Mouse (Mus musculus) intestine, embryonic 15.5 days (tissue): ENCODE results near the gene Igsf3. TPM values are rescaled to one million over a fixed set of nuclear protein-coding genes. Genes with fewer than 3 reads are reported as not detected.
"Not testable (repeated sequence)": the region's sequence is repeated elsewhere in the genome, so short reads cannot be mapped to it uniquely, and the experiment has no call there.

Experiments
- ATAC-seq: fragments of 200-750 bp; cut with Nextera tagmentation; 2 replicates; pipeline ENCODE4 v1.8.0; 2017; ENCODE audit warnings: moderate TSS enrichment, moderate library complexity
- H3K27ac ChIP-seq: fragments of 300-500 bp; sonication (generic); 2 replicates; pipeline ENCODE4 v1.5.1; 2015; ENCODE audit warnings: mild to moderate bottlenecking, inconsistent platforms
- H3K27me3 ChIP-seq: fragments of 300-500 bp; sonication (generic); replicated peaks from 2 replicates; pipeline ENCODE4 v1.6.1; 2015; ENCODE audit warnings: inconsistent platforms
- H3K36me3 ChIP-seq: fragments of 300-500 bp; sonication (generic); 2 replicates; pipeline ENCODE4 v1.6.1; 2015; ENCODE audit warnings: inconsistent platforms
- H3K4me1 ChIP-seq: fragments of 300-500 bp; sonication (generic); replicated peaks from 2 replicates; pipeline ENCODE4 v1.6.1; 2015; ENCODE audit warnings: inconsistent platforms
- H3K4me2 ChIP-seq: fragments of 300-500 bp; sonication (generic); replicated peaks from 2 replicates; pipeline ENCODE4 v1.6.1; 2015; ENCODE audit warnings: mild to moderate bottlenecking, inconsistent platforms
- H3K4me3 ChIP-seq: fragments of 300-500 bp; sonication (generic); replicated peaks from 2 replicates; pipeline ENCODE4 v1.5.1; 2015; ENCODE audit warnings: inconsistent platforms
- H3K9ac ChIP-seq: fragments of 300-500 bp; sonication (generic); 2 replicates; pipeline ENCODE4 v1.6.1; 2015; ENCODE audit warnings: inconsistent platforms
- H3K9me3 ChIP-seq: fragments of 300-500 bp; sonication (generic); 2 replicates; pipeline ENCODE4 v1.6.1; 2016; ENCODE audit warnings: inconsistent platforms
- WGBS: fragments of 180-500 bp; shearing (Covaris S2); methylation state at CpG from one replicate; pipeline ENCODE4 v1.1.7; 2015; 5-methylcytosine and 5-hydroxymethylcytosine counted together
- polyA plus RNA-seq: library from polyadenylated mRNA; unstranded; fragments of >200 nt; fragmentation: Nextera tagmentation; extraction: Ambion mirVana; gene quantifications from 2 replicates; pipeline ENCODE4 v1.2.1, GENCODE M21; 2015

Igsf3 gene
- polyA plus RNA-seq, 1 experiment from 2014 or later, result 22.4 TPM

DNA sequence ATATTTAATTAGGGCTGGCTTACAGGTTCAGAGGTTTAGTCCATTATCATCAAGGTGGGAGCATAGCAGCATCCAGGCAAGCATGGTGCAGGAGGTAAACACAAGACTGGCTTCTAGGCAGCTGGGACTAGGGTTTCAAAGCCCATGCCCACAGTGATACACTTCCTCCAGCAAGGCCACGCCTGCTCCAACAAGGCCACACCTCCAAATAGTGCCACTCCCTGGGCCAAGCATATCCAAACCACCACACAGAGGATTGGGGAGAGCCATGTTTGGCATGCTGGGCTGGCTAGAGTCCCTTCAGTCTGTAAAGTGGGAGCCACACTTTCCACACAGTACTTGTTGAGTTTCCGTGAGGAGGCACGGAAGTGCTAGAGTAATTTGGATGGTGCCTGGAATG is 34.7 kb downstream of the Igsf3 start:
- H3K27ac ChIP-seq, result no peak overlapping the region
- H3K4me2 ChIP-seq, result no peak overlapping the region
- H3K4me3 ChIP-seq, result no peak overlapping the region
- no peak overlapping the region for H3K9ac ChIP-seq
- no peak for ATAC-seq
- peaks cover 31% of the 10 kb centered on the region for H3K4me1 ChIP-seq
- H3K27me3 ChIP-seq, result no peaks in the 10 kb centered on the region
- 82% methylated on average over 3 of the region's 3 CpGs for WGBS
- no peaks in the 10 kb centered on the region for H3K36me3 ChIP-seq
- H3K9me3 ChIP-seq, result no peaks in the 10 kb centered on the region

DNA sequence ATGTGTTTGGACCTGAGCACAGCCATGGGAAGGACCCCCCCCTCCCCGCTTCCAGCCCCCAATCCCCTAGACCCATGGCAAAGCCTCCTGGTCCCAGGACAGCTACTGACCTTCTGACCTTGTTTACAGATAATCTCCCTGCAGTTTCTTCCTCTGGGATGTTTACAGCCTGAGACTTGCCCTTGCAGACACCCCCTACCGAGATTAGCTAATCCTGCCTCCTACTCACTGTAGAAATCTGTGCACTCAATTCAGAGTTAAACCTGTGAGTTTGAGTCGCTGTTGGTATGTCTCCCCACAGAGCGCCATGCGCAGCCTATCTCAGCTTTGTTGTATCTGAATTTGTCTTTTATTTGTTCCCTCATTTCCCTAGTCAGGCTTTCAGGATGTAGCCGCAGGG is 35.2 kb downstream of the Igsf3 start:
- no peak for ATAC-seq
- Histone ChIP-seq H3K36me3 (no peaks in the 10 kb centered on the region), H3K4me3 (no peak overlapping the region), H3K9me3 (no peaks in the 10 kb centered on the region), H3K9ac (no peak overlapping the region), H3K27ac (no peak overlapping the region), H3K4me2 (no peak overlapping the region), H3K27me3 (no peaks in the 10 kb centered on the region), H3K4me1 (peaks cover 31% of the 10 kb centered on the region)
- WGBS, result 79% methylated on average over 6 of the region's 6 CpGs

- WGBS, result 90% methylated on average over 5 of the region's 5 CpGs
- ATAC-seq, H3K9me3 ChIP-seq, H3K27me3 ChIP-seq, H3K27ac ChIP-seq, H3K4me3 ChIP-seq, H3K4me2 ChIP-seq, H3K9ac ChIP-seq, H3K36me3 ChIP-seq: not testable (repeated sequence)
- peaks cover 29% of the 10 kb centered on the region for H3K4me1 ChIP-seq
Measured at GRCm38 (mm10) chr3:101413013-101413412, 36.1 kb downstream of the Igsf3 start.

GRCm38 (mm10) chr3:101418740-101419652 is 42.1 kb downstream of the Igsf3 start:
- WGBS, result 57% methylated on average over 18 of the region's 18 CpGs
- H3K9ac ChIP-seq, result no peak overlapping the region; the same call in 1 of the 2 replicates
- H3K4me2 ChIP-seq, result no peak overlapping the region
- H3K4me1 ChIP-seq, result peaks cover 4% of the 10 kb centered on the region; the same call in 1 of the 2 replicates
- H3K9me3 ChIP-seq, result no peaks in the 10 kb centered on the region
- no peak for ATAC-seq
- H3K36me3 ChIP-seq, result no peaks in the 10 kb centered on the region
- H3K27me3 ChIP-seq, result no peaks in the 10 kb centered on the region
- no peak overlapping the region for H3K27ac ChIP-seq
- H3K4me3 ChIP-seq, result no peak overlapping the region

GRCm38 (mm10) chr3:101419653-101419994 is 42.7 kb downstream of the Igsf3 start:
- Histone ChIP-seq H3K4me2 (no peak overlapping the region), H3K9ac (no peak overlapping the region), H3K36me3 (no peaks in the 10 kb centered on the region), H3K27ac (no peak overlapping the region), H3K27me3 (no peaks in the 10 kb centered on the region), H3K4me1 (peaks cover 6% of the 10 kb centered on the region; the same call in 1 of the 2 replicates), H3K9me3 (no peaks in the 10 kb centered on the region), H3K4me3 (no peak overlapping the region)
- ATAC-seq, result no peak
- WGBS, result 64% methylated on average over 10 of the region's 10 CpGs

DNA sequence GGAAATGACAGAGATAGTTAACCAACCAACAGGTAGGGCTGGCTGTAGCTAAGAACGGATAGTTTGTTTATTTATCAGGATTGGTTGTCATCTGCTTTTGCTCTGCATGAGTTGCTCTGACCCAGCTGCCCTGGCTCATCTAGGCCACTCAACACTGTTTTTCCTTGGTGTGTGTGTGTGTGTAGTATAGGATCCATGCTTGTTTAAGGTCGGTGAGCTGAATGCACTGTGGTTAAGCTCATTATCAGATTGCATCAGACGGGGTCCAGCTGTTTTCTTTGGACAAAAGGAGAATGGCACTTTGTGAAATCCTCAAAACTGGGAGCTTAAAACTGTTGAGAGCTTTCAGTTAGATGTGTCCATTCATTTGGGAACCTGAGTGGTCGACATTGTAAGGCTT is 46.3 kb downstream of the Igsf3 start:
- whole genome bisulfite sequencing, result 40% methylated on average over 4 of the region's 4 CpGs
- Histone ChIP-seq H3K4me2 (no peak overlapping the region), H3K4me3 (no peak overlapping the region), H3K36me3 (no peaks in the 10 kb centered on the region), H3K4me1 (peaks cover 8% of the 10 kb centered on the region; the same call in 1 of the 2 replicates), H3K9ac (no peak overlapping the region), H3K27ac (no peak overlapping the region), H3K9me3 (no peaks in the 10 kb centered on the region), H3K27me3 (no peaks in the 10 kb centered on the region)
- ATAC-seq, result no peak

DNA sequence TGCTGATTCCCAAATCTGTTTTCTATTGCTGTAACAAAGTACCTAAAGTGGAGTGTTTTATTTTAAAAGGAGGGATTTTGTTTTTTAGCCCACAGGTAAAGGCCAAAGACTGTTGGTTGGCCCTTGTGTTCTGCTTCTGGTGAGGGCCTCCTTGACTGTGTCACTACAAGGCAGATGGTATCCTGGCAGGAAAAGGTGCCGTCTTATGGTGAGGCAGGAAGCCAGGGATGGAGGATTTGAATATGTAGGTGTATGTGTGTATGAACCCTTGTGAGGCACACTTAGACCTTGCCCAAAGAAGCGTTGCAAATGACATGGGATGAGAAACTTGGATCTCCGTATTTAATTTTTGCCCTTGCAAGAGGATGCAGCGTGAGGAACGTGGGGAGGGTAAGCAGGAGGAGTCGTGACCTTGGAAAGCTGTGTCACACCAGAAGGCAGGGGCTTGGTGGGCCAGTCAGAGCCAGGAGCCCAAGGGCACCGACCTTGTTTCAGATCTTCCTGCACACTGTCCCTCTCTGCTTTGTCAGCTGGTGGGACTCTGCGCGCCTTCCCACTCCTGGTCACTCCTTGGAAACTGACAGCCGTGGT is 47.5 kb downstream of the Igsf3 start:
- WGBS, result 75% methylated on average over 10 of the region's 10 CpGs
- H3K27me3 ChIP-seq, result no peaks in the 10 kb centered on the region
- H3K36me3 ChIP-seq, result no peaks in the 10 kb centered on the region
- peaks cover 7% of the 10 kb centered on the region; the same call in 1 of the 2 replicates for H3K4me1 ChIP-seq
- no peak overlapping the region for H3K4me3 ChIP-seq
- H3K9ac ChIP-seq, result no peak overlapping the region
- no peak overlapping the region for H3K4me2 ChIP-seq
- H3K27ac ChIP-seq, result no peak overlapping the region
- no peaks in the 10 kb centered on the region for H3K9me3 ChIP-seq
- ATAC-seq, result no peak

GRCm38 (mm10) chr3:101429982-101430754 is 53.3 kb downstream of the Igsf3 start:
- H3K27ac ChIP-seq, result no peak overlapping the region
- no peaks in the 10 kb centered on the region for H3K4me1 ChIP-seq
- H3K4me3 ChIP-seq, result no peak overlapping the region
- H3K36me3 ChIP-seq, result peaks cover 6% of the 10 kb centered on the region; the same call in 1 of the 2 replicates
- 58% methylated on average over 8 of the region's 8 CpGs for WGBS
- no peaks in the 10 kb centered on the region for H3K9me3 ChIP-seq
- ATAC-seq, result no peak
- H3K4me2 ChIP-seq, result no peak overlapping the region
- H3K27me3 ChIP-seq, result no peaks in the 10 kb centered on the region
- H3K9ac ChIP-seq, result no peak overlapping the region

DNA sequence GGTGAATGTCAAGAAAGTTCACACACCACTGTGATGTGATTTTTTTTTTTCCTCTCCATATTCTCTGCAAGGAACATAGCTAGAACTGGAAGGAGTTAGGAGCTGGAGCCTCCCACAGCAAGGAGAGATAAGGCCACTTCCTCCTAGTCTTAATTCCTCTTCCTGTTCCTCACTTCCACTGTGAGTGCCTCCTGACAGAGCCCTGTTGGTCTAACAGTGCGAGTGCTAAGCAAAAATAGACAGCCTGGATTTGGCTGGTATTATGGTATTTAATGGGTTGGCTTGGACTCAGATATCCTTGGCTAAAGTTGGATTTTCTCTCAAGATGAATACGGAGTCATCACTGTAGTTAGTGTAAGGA is 53.9 kb downstream of the Igsf3 start:
- H3K36me3 ChIP-seq, result peaks cover 6% of the 10 kb centered on the region; the same call in 1 of the 2 replicates
- H3K27ac ChIP-seq, result no peak overlapping the region
- H3K9ac ChIP-seq, result no peak overlapping the region
- no peaks in the 10 kb centered on the region for H3K4me1 ChIP-seq
- H3K4me3 ChIP-seq, result no peak overlapping the region
- H3K27me3 ChIP-seq, result no peaks in the 10 kb centered on the region
- no peak for ATAC-seq
- no peak overlapping the region for H3K4me2 ChIP-seq
- WGBS, result 80% methylated on average over 2 of the region's 2 CpGs
- no peaks in the 10 kb centered on the region for H3K9me3 ChIP-seq

DNA sequence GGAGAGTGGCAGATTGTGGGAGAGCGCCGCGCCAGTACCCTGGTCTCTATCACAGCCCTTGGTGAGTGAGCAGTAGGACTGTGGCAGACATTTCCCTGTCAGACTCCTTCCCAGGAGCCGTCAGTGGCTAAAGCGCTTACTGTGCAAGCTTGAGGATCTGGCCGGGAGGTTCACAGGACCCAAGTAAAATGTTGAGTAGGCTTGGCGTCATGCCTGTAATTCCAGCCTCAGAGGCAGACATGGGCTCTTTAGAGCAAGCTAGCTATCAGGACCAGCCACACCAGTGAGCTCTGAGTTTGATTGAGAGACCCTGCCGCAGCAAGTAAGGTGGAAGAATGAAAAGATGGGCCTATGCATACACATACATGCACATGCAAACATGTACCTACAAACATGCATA is 58.8 kb downstream of the Igsf3 start:
- H3K4me2 ChIP-seq, result no peak overlapping the region
- H3K27ac ChIP-seq, result no peak overlapping the region
- ATAC-seq, result no peak
- no peak overlapping the region for H3K9ac ChIP-seq
- no peaks in the 10 kb centered on the region for H3K9me3 ChIP-seq
- H3K27me3 ChIP-seq, result no peaks in the 10 kb centered on the region
- 86% methylated on average over 8 of the region's 8 CpGs for WGBS
- peaks cover 16% of the 10 kb centered on the region; the same call in 1 of the 2 replicates for H3K36me3 ChIP-seq
- H3K4me3 ChIP-seq, result no peak overlapping the region
- no peaks in the 10 kb centered on the region for H3K4me1 ChIP-seq

- WGBS, result 87% methylated on average over 4 of the region's 4 CpGs
- no peak overlapping the region for H3K4me3 ChIP-seq
- H3K9me3 ChIP-seq, result no peaks in the 10 kb centered on the region
- peaks cover 14% of the 10 kb centered on the region; the same call in 1 of the 2 replicates for H3K36me3 ChIP-seq
- H3K4me1 ChIP-seq, result no peaks in the 10 kb centered on the region
- H3K9ac ChIP-seq, result no peak overlapping the region
- no peak overlapping the region for H3K4me2 ChIP-seq
- no peaks in the 10 kb centered on the region for H3K27me3 ChIP-seq
- no peak overlapping the region for H3K27ac ChIP-seq
- ATAC-seq, result no peak
Measured at GRCm38 (mm10) chr3:101436469-101436868, 59.6 kb downstream of the Igsf3 start.

- WGBS, result 80% methylated on average over 12 of the region's 12 CpGs
- H3K9me3 ChIP-seq, result no peaks in the 10 kb centered on the region
- H3K36me3 ChIP-seq, result peaks cover 10% of the 10 kb centered on the region; the same call in 1 of the 2 replicates
- H3K4me1 ChIP-seq, result no peaks in the 10 kb centered on the region
- no peak overlapping the region for H3K4me2 ChIP-seq
- no peak for ATAC-seq
- H3K27ac ChIP-seq, result no peak overlapping the region
- no peak overlapping the region for H3K9ac ChIP-seq
- no peak overlapping the region for H3K4me3 ChIP-seq
- H3K27me3 ChIP-seq, result no peaks in the 10 kb centered on the region
Measured at GRCm38 (mm10) chr3:101437021-101437563, 60.2 kb downstream of the Igsf3 start.
